Mouse (Mus musculus): ENCODE measurements at regions not wholly inside any gene's neighbourhood (a gene's known extent, or its start where the extent isn't known, plus 50 kb on each side); places are given as distances from the start of the nearest gene placed in this dataset.
"Not testable (repeated sequence)": the region's sequence is repeated elsewhere in the genome, so short reads cannot be mapped to it uniquely, and the experiment has no call there.

GRCm38 (mm10) chr14:47944595-47944994, 176.0 kb upstream of the Peli2 start:
- WGBS = 82% methylated on average over 1 of the region's 1 CpGs
- TF ChIP-seq POLR2A (IDR thresholded peaks at IDR 0.05; ENCODE audit: borderline replicate concordance, extremely low read depth, low read depth, low read length) (no peak), CTCF (IDR thresholded peaks at IDR 0.05; ENCODE audit: insufficient read depth, low read length) (no peak)

GRCm38 (mm10) chr14:47951041-47951440, 169.6 kb upstream of the Peli2 start:
- 78% methylated on average over 5 of the region's 5 CpGs for WGBS
- no peak for TF ChIP-seq CTCF (IDR thresholded peaks at IDR 0.05; ENCODE audit: insufficient read depth, low read length)
- TF ChIP-seq POLR2A (IDR thresholded peaks at IDR 0.05; ENCODE audit: borderline replicate concordance, extremely low read depth, low read depth, low read length) = no peak
- DNase-seq = no peak

More at GRCm38 (mm10) chr14:47944595-47944994, 176.0 kb upstream of the Peli2 start:
- DNase-seq = no peak
- H3K4me1 ChIP-seq (ENCODE audit: control insufficient read depth, insufficient read depth, low read length) = no peaks in the 10 kb centered on the region; the same call in 1 of the 2 replicates
- H3K4me3 ChIP-seq (replicated peaks; ENCODE audit: extremely low read depth, low read depth, low read length) = no peak overlapping the region

GRCm38 (mm10) chr14:47958171-47958570, 162.5 kb upstream of the Peli2 start:
- 70% methylated on average over 9 of the region's 9 CpGs for WGBS
- no peak for DNase-seq
- no peak overlapping the region for H3K4me3 ChIP-seq (replicated peaks; ENCODE audit: extremely low read depth, low read depth, low read length)
- no peaks in the 10 kb centered on the region for H3K4me1 ChIP-seq (ENCODE audit: control insufficient read depth, insufficient read depth, low read length)
- TF ChIP-seq CTCF (IDR thresholded peaks at IDR 0.05; ENCODE audit: insufficient read depth, low read length) = no peak
- TF ChIP-seq POLR2A (IDR thresholded peaks at IDR 0.05; ENCODE audit: borderline replicate concordance, extremely low read depth, low read depth, low read length) = no peak

More at GRCm38 (mm10) chr14:47951041-47951440, 169.6 kb upstream of the Peli2 start:
- H3K4me3 ChIP-seq (replicated peaks; ENCODE audit: extremely low read depth, low read depth, low read length) = no peak overlapping the region
- no peaks in the 10 kb centered on the region for H3K4me1 ChIP-seq (ENCODE audit: control insufficient read depth, insufficient read depth, low read length)

- Histone ChIP-seq H3K4me3 (replicated peaks; ENCODE audit: extremely low read depth, low read depth, low read length) (no peak overlapping the region), H3K4me1 (ENCODE audit: control insufficient read depth, insufficient read depth, low read length) (no peaks in the 10 kb centered on the region)
- no peak for DNase-seq
- TF ChIP-seq POLR2A (IDR thresholded peaks at IDR 0.05; ENCODE audit: borderline replicate concordance, extremely low read depth, low read depth, low read length) = no peak
- TF ChIP-seq CTCF (IDR thresholded peaks at IDR 0.05; ENCODE audit: insufficient read depth, low read length) = no peak
- 62% methylated on average over 12 of the region's 12 CpGs for WGBS
These were observed 161.0 kb upstream of the Peli2 start for GRCm38 (mm10) chr14:47959366-47960280.

GRCm38 (mm10) chr14:47964806-47965205, 155.8 kb upstream of the Peli2 start:
- H3K4me3 ChIP-seq (replicated peaks; ENCODE audit: extremely low read depth, low read depth, low read length); H3K4me1 ChIP-seq (ENCODE audit: control insufficient read depth, insufficient read depth, low read length); DNase-seq: not testable (repeated sequence)
- WGBS = 66% methylated on average over 4 of the region's 4 CpGs

- Histone ChIP-seq H3K4me1 (ENCODE audit: control insufficient read depth, insufficient read depth, low read length) (no peaks in the 10 kb centered on the region), H3K4me3 (replicated peaks; ENCODE audit: extremely low read depth, low read depth, low read length) (no peak overlapping the region)
- no peak for DNase-seq
- no peak for TF ChIP-seq POLR2A (IDR thresholded peaks at IDR 0.05; ENCODE audit: borderline replicate concordance, extremely low read depth, low read depth, low read length)
- no peak for TF ChIP-seq CTCF (IDR thresholded peaks at IDR 0.05; ENCODE audit: insufficient read depth, low read length)
- WGBS = 50% methylated on average over 1 of the region's 1 CpGs
These were observed 150.8 kb upstream of the Peli2 start for GRCm38 (mm10) chr14:47969871-47970270.

- not testable (repeated sequence) for H3K4me3 ChIP-seq (replicated peaks; ENCODE audit: extremely low read depth, low read depth, low read length); DNase-seq; H3K4me1 ChIP-seq (ENCODE audit: control insufficient read depth, insufficient read depth, low read length)
- 96% methylated on average over 20 of the region's 20 CpGs for WGBS
These were observed 147.5 kb upstream of the Peli2 start for GRCm38 (mm10) chr14:47973161-47973560.

GRCm38 (mm10) chr14:47982993-47983740, 137.5 kb upstream of the Peli2 start:
- no peaks in the 10 kb centered on the region; the same call in 1 of the 2 replicates for H3K4me1 ChIP-seq (ENCODE audit: control insufficient read depth, insufficient read depth, low read length)
- H3K4me3 ChIP-seq (replicated peaks; ENCODE audit: extremely low read depth, low read depth, low read length) = no peak overlapping the region
- no peak for DNase-seq
- no peak for TF ChIP-seq POLR2A (IDR thresholded peaks at IDR 0.05; ENCODE audit: borderline replicate concordance, extremely low read depth, low read depth, low read length)
- TF ChIP-seq CTCF (IDR thresholded peaks at IDR 0.05; ENCODE audit: insufficient read depth, low read length) = no peak
- 82% methylated on average over 3 of the region's 3 CpGs for WGBS

- 23% methylated on average over 3 of the region's 3 CpGs for WGBS
- TF ChIP-seq CTCF (IDR thresholded peaks at IDR 0.05; ENCODE audit: insufficient read depth, low read length) = no peak
- TF ChIP-seq POLR2A (IDR thresholded peaks at IDR 0.05; ENCODE audit: borderline replicate concordance, extremely low read depth, low read depth, low read length) = no peak
- no peak for DNase-seq
- no peaks in the 10 kb centered on the region for H3K4me1 ChIP-seq (ENCODE audit: control insufficient read depth, insufficient read depth, low read length)
- no peak overlapping the region for H3K4me3 ChIP-seq (replicated peaks; ENCODE audit: extremely low read depth, low read depth, low read length)
These were observed 134.1 kb upstream of the Peli2 start for GRCm38 (mm10) chr14:47986483-47986882.

- WGBS = 23% methylated on average over 5 of the region's 5 CpGs
- H3K4me1 ChIP-seq (ENCODE audit: control insufficient read depth, insufficient read depth, low read length) = no peaks in the 10 kb centered on the region
- TF ChIP-seq CTCF (IDR thresholded peaks at IDR 0.05; ENCODE audit: insufficient read depth, low read length) (no peak), POLR2A (IDR thresholded peaks at IDR 0.05; ENCODE audit: borderline replicate concordance, extremely low read depth, low read depth, low read length) (no peak)
- no peak overlapping the region for H3K4me3 ChIP-seq (replicated peaks; ENCODE audit: extremely low read depth, low read depth, low read length)
- DNase-seq = no peak
These were observed 133.7 kb upstream of the Peli2 start for GRCm38 (mm10) chr14:47986941-47987340.

All from lung, adult 2 months (tissue).